Mouse (Mus musculus): ENCODE results near the gene Fam170b. TPM values are rescaled to one million over a fixed set of nuclear protein-coding genes. Genes with fewer than 3 reads are reported as not detected.

Fam170b gene
- polyA plus RNA-seq, 2 experiments = 0.02 TPM; not detected in 1

DNA sequence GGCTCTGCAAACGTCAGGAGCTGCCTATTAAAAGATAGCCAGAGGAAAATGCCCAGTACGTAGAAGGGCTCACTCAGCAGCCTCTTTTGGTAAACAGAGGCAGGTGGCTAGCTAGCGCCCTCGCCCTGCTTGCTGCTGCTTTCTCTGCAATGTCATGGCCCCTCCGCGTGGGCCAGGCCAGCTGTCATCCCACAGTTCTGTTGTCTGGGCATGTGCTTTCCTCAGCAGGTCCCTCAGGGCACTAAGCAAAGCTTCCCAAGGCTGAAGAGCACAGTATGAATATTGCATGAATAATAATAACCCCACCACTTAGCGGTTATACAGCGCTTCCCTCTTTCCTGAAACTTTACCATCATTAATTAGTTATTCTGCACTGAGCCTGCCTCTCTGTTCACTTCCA is 37.4 kb upstream of the Fam170b start:
- no peak overlapping the region for H3K4me3 ChIP-seq (ENCODE audit: insufficient read depth in 1 of 2, low read depth in 2 of 2, low read length in 2 of 2)
- no peaks in the 10 kb centered on the region for H3K4me1 ChIP-seq (replicated peaks; ENCODE audit: control insufficient read depth in 2 of 2, insufficient read depth in 2 of 2, low read length in 1 of 2)
- no peak overlapping the region for H3K27ac ChIP-seq
- no peaks in the 10 kb centered on the region for H3K36me3 ChIP-seq (replicated peaks; ENCODE audit: control insufficient read depth, insufficient read depth, low read depth)
- no peak for DNase-seq (ENCODE audit: low read depth in 3 of 3, low spot score in 3 of 3)
- no peaks in the 10 kb centered on the region for H3K9me3 ChIP-seq (ENCODE audit: control insufficient read depth, low read length)
- H3K9ac ChIP-seq (replicated peaks) = no peak overlapping the region
- no peak overlapping the region for H3K4me2 ChIP-seq (ENCODE audit: low read depth)
- TF ChIP-seq CTCF (IDR thresholded peaks at IDR 0.05; ENCODE audit: low read depth) (no peak), EP300 (IDR thresholded peaks at IDR 0.05; ENCODE audit: low read depth) (no peak)
- H3K27me3 ChIP-seq (ENCODE audit: control insufficient read depth, insufficient read depth, low read length) = no peaks in the 10 kb centered on the region
- ATAC-seq (ENCODE audit: insufficient read depth) = no peak
- 60% methylated on average over 8 of the region's 8 CpGs for WGBS (ENCODE audit: insufficient replicate concordance)

DNA sequence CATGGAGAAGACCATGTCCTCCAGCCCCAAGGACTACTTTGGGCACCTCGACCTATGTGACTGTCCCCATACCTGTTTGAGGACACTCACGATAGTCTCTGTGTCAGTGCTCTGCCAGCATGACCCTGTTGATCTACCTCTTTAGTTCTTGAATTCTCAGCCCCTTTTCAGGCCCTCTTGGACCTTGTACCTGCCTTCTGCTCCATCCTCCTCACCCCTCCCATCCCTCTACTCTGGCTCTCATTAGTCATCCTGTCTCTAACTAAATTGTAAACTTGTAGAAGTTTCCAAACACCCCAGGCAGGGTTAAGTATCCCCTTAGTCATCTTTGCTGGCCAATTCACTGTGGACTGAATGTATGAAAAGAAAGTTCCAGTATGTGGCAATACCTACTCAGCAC is 36.0 kb upstream of the Fam170b start:
- no peak overlapping the region for H3K4me2 ChIP-seq (ENCODE audit: low read depth)
- DNase-seq (ENCODE audit: low read depth in 3 of 3, low spot score in 3 of 3) = no peak
- WGBS (ENCODE audit: insufficient replicate concordance) = 37% methylated on average over 2 of the region's 2 CpGs

DNA sequence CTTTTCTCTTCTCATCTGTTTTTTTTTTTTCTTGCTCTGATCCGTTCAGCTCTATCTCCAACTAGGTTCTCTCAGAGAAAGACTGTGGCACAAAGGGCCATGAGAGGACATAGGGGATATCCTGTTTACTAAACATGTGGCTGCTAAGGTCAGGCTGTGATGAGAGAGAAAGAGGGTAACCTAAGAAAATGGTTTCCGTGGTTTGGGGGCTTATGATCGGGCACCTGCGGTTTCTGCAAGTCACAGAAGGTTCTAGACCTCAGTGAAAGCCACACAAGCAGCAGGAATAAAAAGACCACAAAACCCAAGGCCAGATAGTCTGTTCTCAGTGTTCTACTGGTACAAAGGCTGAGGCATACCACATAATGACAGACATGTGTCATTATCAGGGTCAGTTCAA is 35.4 kb upstream of the Fam170b start:
- H3K27me3 ChIP-seq (ENCODE audit: control insufficient read depth, insufficient read depth, low read length) = no peaks in the 10 kb centered on the region
- H3K9ac ChIP-seq (replicated peaks) = no peak overlapping the region
- H3K27ac ChIP-seq = no peak overlapping the region
- H3K9me3 ChIP-seq (ENCODE audit: control insufficient read depth, low read length) = no peaks in the 10 kb centered on the region
- 18% methylated on average over 4 of the region's 4 CpGs for WGBS (ENCODE audit: insufficient replicate concordance)
- H3K36me3 ChIP-seq (replicated peaks; ENCODE audit: control insufficient read depth, insufficient read depth, low read depth) = no peaks in the 10 kb centered on the region
- no peak for TF ChIP-seq CTCF (IDR thresholded peaks at IDR 0.05; ENCODE audit: low read depth)
- no peak for TF ChIP-seq EP300 (IDR thresholded peaks at IDR 0.05; ENCODE audit: low read depth)
- no peak overlapping the region for H3K4me3 ChIP-seq (ENCODE audit: insufficient read depth in 1 of 2, low read depth in 2 of 2, low read length in 2 of 2)
- ATAC-seq (ENCODE audit: insufficient read depth) (no peak), DNase-seq (ENCODE audit: low read depth in 3 of 3, low spot score in 3 of 3) (no peak)
- no peaks in the 10 kb centered on the region for H3K4me1 ChIP-seq (replicated peaks; ENCODE audit: control insufficient read depth in 2 of 2, insufficient read depth in 2 of 2, low read length in 1 of 2)
- no peak overlapping the region for H3K4me2 ChIP-seq (ENCODE audit: low read depth)

More for the DNA sequence above, 36.0 kb upstream of the Fam170b start:
- no peak for ATAC-seq (ENCODE audit: insufficient read depth)
- H3K4me3 ChIP-seq (ENCODE audit: insufficient read depth in 1 of 2, low read depth in 2 of 2, low read length in 2 of 2) = no peak overlapping the region
- H3K9ac ChIP-seq (replicated peaks) = no peak overlapping the region
- H3K36me3 ChIP-seq (replicated peaks; ENCODE audit: control insufficient read depth, insufficient read depth, low read depth) = no peaks in the 10 kb centered on the region
- TF ChIP-seq EP300 (IDR thresholded peaks at IDR 0.05; ENCODE audit: low read depth) (no peak), CTCF (IDR thresholded peaks at IDR 0.05; ENCODE audit: low read depth) (no peak)
- H3K27me3 ChIP-seq (ENCODE audit: control insufficient read depth, insufficient read depth, low read length) = no peaks in the 10 kb centered on the region
- no peak overlapping the region for H3K27ac ChIP-seq
- no peaks in the 10 kb centered on the region for H3K4me1 ChIP-seq (replicated peaks; ENCODE audit: control insufficient read depth in 2 of 2, insufficient read depth in 2 of 2, low read length in 1 of 2)
- no peaks in the 10 kb centered on the region for H3K9me3 ChIP-seq (ENCODE audit: control insufficient read depth, low read length)

DNA sequence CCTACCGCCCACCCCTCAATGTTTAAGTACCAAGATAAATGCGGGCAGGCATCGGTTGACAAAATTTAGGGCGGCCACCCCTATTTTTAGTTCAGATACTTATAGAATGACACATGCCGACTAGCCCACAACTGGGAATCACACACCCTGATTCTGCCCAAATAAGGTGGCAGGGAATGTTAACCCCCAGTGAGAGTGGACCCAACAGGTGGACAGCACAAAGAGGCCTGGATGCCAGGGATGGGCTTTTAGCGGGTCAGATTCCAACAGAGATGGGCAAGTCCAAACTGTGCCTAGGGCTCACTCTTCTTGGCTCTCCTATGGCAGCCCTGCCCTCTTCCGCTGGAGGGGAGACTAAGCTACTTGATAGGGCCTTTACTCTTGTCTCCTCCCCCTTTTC is 33.7 kb upstream of the Fam170b start:
- 68% methylated on average over 7 of the region's 7 CpGs for WGBS (ENCODE audit: insufficient replicate concordance)
- no peak for ATAC-seq (ENCODE audit: insufficient read depth)
- no peak overlapping the region for H3K27ac ChIP-seq

DNA sequence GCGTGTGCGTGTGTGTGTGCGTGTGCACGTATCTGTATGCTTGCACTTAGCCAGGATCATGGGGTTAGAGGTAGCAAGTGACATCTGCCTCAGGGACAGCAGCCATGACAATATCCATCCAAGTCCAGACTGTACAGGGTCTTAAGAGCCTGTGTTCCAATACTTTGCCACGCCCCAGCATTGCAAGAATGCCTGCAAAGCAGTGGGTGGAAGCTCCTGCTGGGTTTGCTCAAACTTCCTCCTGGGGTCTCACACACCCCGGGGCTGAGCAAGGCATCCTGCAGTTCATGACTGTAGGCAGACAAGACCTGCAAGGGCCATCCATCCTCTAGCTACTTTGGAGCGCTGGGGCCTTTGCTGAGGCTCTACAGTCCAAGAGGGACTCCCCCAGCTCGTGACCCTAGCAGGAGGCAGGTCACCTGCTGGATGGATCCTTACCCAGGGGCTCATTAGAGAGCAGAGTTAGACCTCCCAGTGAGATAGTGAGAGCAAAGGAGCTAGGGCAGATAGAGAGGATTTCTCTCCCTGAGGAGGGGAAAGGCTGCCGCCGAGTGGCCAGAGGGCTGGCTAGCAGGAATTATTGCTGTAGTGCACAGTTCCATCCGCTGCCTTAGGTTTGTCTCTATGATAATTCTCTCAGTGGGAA is 32.6 kb upstream of the Fam170b start:
- Histone ChIP-seq H3K4me1 (replicated peaks; ENCODE audit: control insufficient read depth in 2 of 2, insufficient read depth in 2 of 2, low read length in 1 of 2) (no peaks in the 10 kb centered on the region), H3K9me3 (ENCODE audit: control insufficient read depth, low read length) (no peaks in the 10 kb centered on the region), H3K4me3 (ENCODE audit: insufficient read depth in 1 of 2, low read depth in 2 of 2, low read length in 2 of 2) (no peak overlapping the region), H3K4me2 (ENCODE audit: low read depth) (no peak overlapping the region), H3K36me3 (replicated peaks; ENCODE audit: control insufficient read depth, insufficient read depth, low read depth) (no peaks in the 10 kb centered on the region), H3K9ac (replicated peaks) (no peak overlapping the region), H3K27ac (no peak overlapping the region), H3K27me3 (ENCODE audit: control insufficient read depth, insufficient read depth, low read length) (no peaks in the 10 kb centered on the region)
- DNase-seq (ENCODE audit: low read depth in 3 of 3, low spot score in 3 of 3) (no peak), ATAC-seq (ENCODE audit: insufficient read depth) (no peak)
- 45% methylated on average over 11 of the region's 11 CpGs for whole genome bisulfite sequencing (ENCODE audit: insufficient replicate concordance)
- TF ChIP-seq CTCF (IDR thresholded peaks at IDR 0.05; ENCODE audit: low read depth) = peak; percentile 49
- TF ChIP-seq EP300 (IDR thresholded peaks at IDR 0.05; ENCODE audit: low read depth) = no peak

More for the DNA sequence above, 33.7 kb upstream of the Fam170b start:
- Histone ChIP-seq H3K9ac (replicated peaks) (no peak overlapping the region), H3K27me3 (ENCODE audit: control insufficient read depth, insufficient read depth, low read length) (no peaks in the 10 kb centered on the region), H3K4me3 (ENCODE audit: insufficient read depth in 1 of 2, low read depth in 2 of 2, low read length in 2 of 2) (no peak overlapping the region), H3K9me3 (ENCODE audit: control insufficient read depth, low read length) (no peaks in the 10 kb centered on the region), H3K4me2 (ENCODE audit: low read depth) (no peak overlapping the region), H3K4me1 (replicated peaks; ENCODE audit: control insufficient read depth in 2 of 2, insufficient read depth in 2 of 2, low read length in 1 of 2) (no peaks in the 10 kb centered on the region), H3K36me3 (replicated peaks; ENCODE audit: control insufficient read depth, insufficient read depth, low read depth) (no peaks in the 10 kb centered on the region)
- TF ChIP-seq EP300 (IDR thresholded peaks at IDR 0.05; ENCODE audit: low read depth) (no peak), CTCF (IDR thresholded peaks at IDR 0.05; ENCODE audit: low read depth) (no peak)
- no peak for DNase-seq (ENCODE audit: low read depth in 3 of 3, low spot score in 3 of 3)

Measured in liver, embryonic 14.5 days (tissue).